14 mouse cellular contexts compared by ENCODE assay signal in the genomic region with DNA sequence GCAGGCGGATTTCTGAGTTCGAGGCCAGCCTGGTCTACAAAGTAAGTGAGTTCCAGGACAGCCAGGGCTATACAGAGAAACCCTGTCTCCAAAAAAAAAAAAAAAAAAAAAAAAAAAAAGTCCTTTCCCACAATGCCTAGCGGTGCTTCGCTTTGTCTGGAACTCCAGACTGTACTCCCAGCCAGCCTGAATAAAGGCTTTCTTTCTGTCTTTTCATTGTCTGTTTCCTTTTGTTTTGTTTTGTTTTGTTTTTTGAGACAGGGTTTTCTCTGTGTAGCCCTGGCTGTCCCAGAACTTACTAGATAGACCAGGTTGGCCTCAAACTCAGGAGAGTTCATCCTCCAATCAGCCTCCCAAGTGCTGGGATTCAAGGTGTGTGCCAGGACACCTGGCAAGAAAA. TPM values are rescaled to one million over a fixed set of nuclear protein-coding genes. Genes with fewer than 3 reads are reported as not detected.
"Had no signal": no experiment of that assay in that cellular context is flagged by ENCODE, and none has a peak within 500 bp of the region (broad histone marks: within the 10 kb centered on the region; RNA-seq: fewer than 3 reads in every experiment).

No protein-coding gene starts in this region.

- ATAC-seq: midbrain, embryonic 16.5 days had no signal

- H3K27ac ChIP-seq: kidney, postnatal 0 days; limb, embryonic 13.5 days; liver, embryonic 14.5 days; midbrain, embryonic 12.5 days; neural tube, embryonic 13.5 days; stomach, postnatal 0 days had no signal

- H3K27me3 ChIP-seq: limb, embryonic 13.5 days; midbrain, embryonic 12.5 days; neural tube, embryonic 13.5 days had no signal

- H3K4me3 ChIP-seq: limb, embryonic 13.5 days; midbrain, embryonic 12.5 days; neural tube, embryonic 13.5 days had no signal

- H3K9ac ChIP-seq: limb, embryonic 13.5 days; liver, embryonic 14.5 days; midbrain, embryonic 12.5 days; neural tube, embryonic 13.5 days had no signal

- H3K9me3 ChIP-seq: limb, embryonic 13.5 days; midbrain, embryonic 12.5 days; neural tube, embryonic 13.5 days had no signal

- DNase-seq: kidney, postnatal 36 days; left cerebral cortex, postnatal 4 days; lung, adult 18-20 months; right cerebral cortex, adult 18-20 months; right cerebral cortex, postnatal 25 days; thymus, postnatal 14 days had no signal

- H3K36me3 ChIP-seq: limb, embryonic 13.5 days; midbrain, embryonic 12.5 days; neural tube, embryonic 13.5 days had no signal

- H3K4me2 ChIP-seq: limb, embryonic 13.5 days; midbrain, embryonic 12.5 days; neural tube, embryonic 13.5 days had no signal

RNA-seq across cellular contexts. Expression of gene Fblim1, which starts 41.7 kb away (rescaled TPM):
- total RNA-seq: megakaryocyte-erythroid progenitor cell, adult 5-6 weeks had no signal

RNA-seq across cellular contexts. Expression of gene Slc25a34, which starts 59.4 kb away (rescaled TPM):
- total RNA-seq: megakaryocyte-erythroid progenitor cell, adult 5-6 weeks had no signal
- polyA plus RNA-seq: limb, embryonic 13.5 days had no signal
